Mouse (Mus musculus) hindbrain, embryonic 16.5 days (tissue): Measurements from ENCODE around the gene Krtap10-10. TPM values are rescaled to one million over a fixed set of nuclear protein-coding genes. Genes with fewer than 3 reads are reported as not detected.
"Not testable (repeated sequence)": the region's sequence is repeated elsewhere in the genome, so short reads cannot be mapped to it uniquely, and the experiment has no call there.

Source experiments
- ATAC-seq: fragments of 200-750 bp; cut with Nextera tagmentation; 2 replicates; pipeline ENCODE4 v1.8.0; 2017; ENCODE audit warnings: moderate TSS enrichment, moderate library complexity
- H3K27ac ChIP-seq: fragments of 300-500 bp; sonication (generic); 2 replicates; pipeline ENCODE4 v1.5.1; 2014; ENCODE audit warnings: low read depth, mild to moderate bottlenecking, control low read depth, low read length, moderate library complexity
- H3K27me3 ChIP-seq: fragments of 300-500 bp; sonication (generic); replicated peaks from 2 replicates; pipeline ENCODE4 v1.6.1; 2014; ENCODE audit warnings: low read length; ENCODE audit not compliant: control insufficient read depth, insufficient read depth
- H3K36me3 ChIP-seq: fragments of 300-500 bp; sonication (generic); 2 replicates; pipeline ENCODE4 v1.6.1; 2014; ENCODE audit warnings: mild to moderate bottlenecking, low read length, moderate library complexity, mixed read lengths; ENCODE audit not compliant: control insufficient read depth, insufficient read depth
- H3K4me1 ChIP-seq: fragments of 300-500 bp; sonication (generic); 2 replicates; pipeline ENCODE4 v1.6.1; 2014; ENCODE audit warnings: low read depth, low read length; ENCODE audit not compliant: control insufficient read depth, insufficient read depth
- H3K4me2 ChIP-seq: fragments of 300-500 bp; sonication (generic); 2 replicates; pipeline ENCODE4 v1.6.1; 2014; ENCODE audit warnings: mild to moderate bottlenecking, low read length, control low read depth, moderate library complexity
- H3K4me3 ChIP-seq: fragments of 300-500 bp; sonication (generic); 2 replicates; pipeline ENCODE4 v1.5.1; 2014; ENCODE audit warnings: mild to moderate bottlenecking, low read length, control low read depth, moderate library complexity
- H3K9ac ChIP-seq: fragments of 300-500 bp; sonication (generic); 2 replicates; pipeline ENCODE4 v1.6.1; 2014; ENCODE audit warnings: low read depth, mild to moderate bottlenecking, control low read depth, low read length, moderate library complexity
- H3K9me3 ChIP-seq: fragments of 300-500 bp; sonication (generic); 2 replicates; pipeline ENCODE4 v1.6.1; 2014; ENCODE audit warnings: mild to moderate bottlenecking, low read length, moderate library complexity; ENCODE audit not compliant: control insufficient read depth
- WGBS: fragments of 180-500 bp; shearing (Covaris S2); extraction: QIAGEN DNeasy Blood & Tissue Kit; methylation state at CpG from one replicate; pipeline ENCODE4 v1.1.7; 2014; 5-methylcytosine and 5-hydroxymethylcytosine counted together
- polyA plus RNA-seq: library from polyadenylated mRNA; unstranded; fragments of >200 nt; fragmentation: Nextera tagmentation; extraction: Ambion mirVana; gene quantifications from 2 replicates; pipeline ENCODE4 v1.2.1, GENCODE M21; 2015

Krtap10-10 gene
- not detected in 2 replicates for polyA plus RNA-seq

- no peak within 1 kb of the TSS for H3K9ac ChIP-seq
- 78% methylated on average over 9 of the region's 9 CpGs for WGBS
- no peaks in the 10 kb centered on the region for H3K27me3 ChIP-seq
- no peak within 1 kb of the TSS for H3K27ac ChIP-seq
- no peaks in the 10 kb centered on the region for H3K36me3 ChIP-seq
- H3K9me3 ChIP-seq: no peaks in the 10 kb centered on the region
- H3K4me3 ChIP-seq: no peak within 1 kb of the TSS
- ATAC-seq: no peak
- no peak within 1 kb of the TSS for H3K4me2 ChIP-seq
- no peaks in the 10 kb centered on the region for H3K4me1 ChIP-seq
These were observed at the start of gene Krtap10-10 for GRCm38 (mm10) chr10:77835647-77836046. Gene Krtap10-10 (plus strand): TSS chr10:77835947.

- H3K36me3 ChIP-seq, H3K27me3 ChIP-seq, H3K9me3 ChIP-seq, H3K4me3 ChIP-seq, ATAC-seq, H3K9ac ChIP-seq, H3K4me2 ChIP-seq, H3K4me1 ChIP-seq, H3K27ac ChIP-seq: not testable (repeated sequence)
- no CpG with 5 or more reads among the region's 1 CpGs for WGBS
These were observed 47.9 kb upstream of the Krtap10-10 start, which contains the start of gene Gm7137 for GRCm38 (mm10) chr10:77787876-77788275. Gene Gm7137 (minus strand): TSS chr10:77788200.

- Histone ChIP-seq H3K27ac (no peak overlapping the region), H3K9me3 (no peaks in the 10 kb centered on the region)
- 76% methylated on average over 2 of the region's 2 CpGs for WGBS
These were observed 47.1 kb upstream of the Krtap10-10 start for GRCm38 (mm10) chr10:77788621-77789020.

GRCm38 (mm10) chr10:77794976-77795375 lies 40.8 kb upstream of the Krtap10-10 start, which contains the start of gene Gm9639:
Gene Gm9639 (minus strand): TSS chr10:77795076.
- Histone ChIP-seq H3K4me3 (no peak within 1 kb of the TSS), H3K4me2 (no peak within 1 kb of the TSS), H3K27me3 (no peaks in the 10 kb centered on the region), H3K36me3 (no peaks in the 10 kb centered on the region), H3K4me1 (no peaks in the 10 kb centered on the region), H3K9ac (no peak within 1 kb of the TSS), H3K27ac (no peak within 1 kb of the TSS), H3K9me3 (no peaks in the 10 kb centered on the region)
- no peak for ATAC-seq
- WGBS: 71% methylated on average over 2 of the region's 2 CpGs

More at GRCm38 (mm10) chr10:77788621-77789020, 47.1 kb upstream of the Krtap10-10 start:
- H3K27me3 ChIP-seq: no peaks in the 10 kb centered on the region
- no peak overlapping the region for H3K4me3 ChIP-seq
- no peak overlapping the region for H3K4me2 ChIP-seq
- H3K36me3 ChIP-seq: no peaks in the 10 kb centered on the region
- H3K9ac ChIP-seq: no peak overlapping the region
- no peaks in the 10 kb centered on the region for H3K4me1 ChIP-seq
- ATAC-seq: no peak

GRCm38 (mm10) chr10:77797677-77798076 lies 38.1 kb upstream of the Krtap10-10 start:
- no peak for ATAC-seq
- Histone ChIP-seq H3K9ac (no peak overlapping the region), H3K27me3 (no peaks in the 10 kb centered on the region), H3K9me3 (no peaks in the 10 kb centered on the region), H3K27ac (no peak overlapping the region), H3K4me3 (no peak overlapping the region), H3K36me3 (no peaks in the 10 kb centered on the region), H3K4me1 (no peaks in the 10 kb centered on the region), H3K4me2 (no peak overlapping the region)
- 16% methylated on average over 3 of the region's 3 CpGs for WGBS

GRCm38 (mm10) chr10:77798164-77798920 lies 37.4 kb upstream of the Krtap10-10 start:
- H3K27ac ChIP-seq, H3K9ac ChIP-seq, H3K4me1 ChIP-seq, ATAC-seq, H3K36me3 ChIP-seq, H3K27me3 ChIP-seq, H3K4me2 ChIP-seq, H3K9me3 ChIP-seq, H3K4me3 ChIP-seq: not testable (repeated sequence)
- WGBS: 38% methylated on average over 3 of the region's 3 CpGs

GRCm38 (mm10) chr10:77798921-77799508 lies 36.7 kb upstream of the Krtap10-10 start, which contains the start of gene Gm19668:
Gene Gm19668 (minus strand): TSS chr10:77799133.
- Histone ChIP-seq H3K9ac (no peak within 1 kb of the TSS), H3K27me3 (no peaks in the 10 kb centered on the region), H3K9me3 (no peaks in the 10 kb centered on the region), H3K4me2 (no peak within 1 kb of the TSS), H3K27ac (no peak within 1 kb of the TSS), H3K36me3 (no peaks in the 10 kb centered on the region), H3K4me3 (no peak within 1 kb of the TSS), H3K4me1 (no peaks in the 10 kb centered on the region)
- WGBS: 70% methylated on average over 8 of the region's 8 CpGs
- no peak for ATAC-seq

GRCm38 (mm10) chr10:77804095-77804494 lies 31.7 kb upstream of the Krtap10-10 start:
- Histone ChIP-seq H3K4me2 (no peak overlapping the region), H3K4me1 (no peaks in the 10 kb centered on the region), H3K36me3 (no peaks in the 10 kb centered on the region), H3K9ac (no peak overlapping the region), H3K27me3 (no peaks in the 10 kb centered on the region), H3K4me3 (no peak overlapping the region), H3K9me3 (peaks cover 2% of the 10 kb centered on the region; the same call in 1 of the 2 replicates), H3K27ac (no peak overlapping the region)
- WGBS: 77% methylated on average over 3 of the region's 3 CpGs
- ATAC-seq: no peak

GRCm38 (mm10) chr10:77811743-77812142 lies 24.0 kb upstream of the Krtap10-10 start, which contains the start of gene Gm9507:
Gene Gm9507 (minus strand): TSS chr10:77811843.
- H3K4me2 ChIP-seq: no peak within 1 kb of the TSS
- no peaks in the 10 kb centered on the region; the same call in 1 of the 2 replicates for H3K27me3 ChIP-seq
- no peak within 1 kb of the TSS for H3K9ac ChIP-seq
- H3K27ac ChIP-seq: no peak within 1 kb of the TSS
- no peak for ATAC-seq
- no peaks in the 10 kb centered on the region for H3K4me1 ChIP-seq
- no peak within 1 kb of the TSS for H3K4me3 ChIP-seq
- 57% methylated on average over 5 of the region's 5 CpGs for WGBS
- H3K36me3 ChIP-seq: no peaks in the 10 kb centered on the region
- peaks cover 2% of the 10 kb centered on the region; the same call in 1 of the 2 replicates for H3K9me3 ChIP-seq
